Mouse (Mus musculus): Measurements from ENCODE around the gene Tpo. TPM values are rescaled to one million over a fixed set of nuclear protein-coding genes. Genes with fewer than 3 reads are reported as not detected.

Gene Tpo
- polyA plus RNA-seq, 1 experiment from 2014 or later, result not detected

GRCm38 (mm10) chr12:30160475-30160874, 28.1 kb upstream of the Tpo start:
- no peaks in the 10 kb centered on the region for H3K36me3 ChIP-seq (ENCODE audit: control insufficient read depth, insufficient read depth, low read length)
- H3K9ac ChIP-seq (replicated peaks; ENCODE audit: low read depth, low read length), result no peak overlapping the region
- H3K27me3 ChIP-seq (ENCODE audit: control insufficient read depth, insufficient read depth, low read length), result no peaks in the 10 kb centered on the region
- no peak overlapping the region for H3K4me2 ChIP-seq (replicated peaks; ENCODE audit: low read depth, low read length)
- ATAC-seq (ENCODE audit: insufficient number of reproducible peaks, insufficient read depth, low FRiP score, low read depth), result no peak
- no peak overlapping the region for H3K4me3 ChIP-seq (ENCODE audit: low read depth, low read length)
- no peaks in the 10 kb centered on the region for H3K9me3 ChIP-seq (ENCODE audit: control insufficient read depth, low read depth, low read length)
- H3K4me1 ChIP-seq (ENCODE audit: control insufficient read depth, insufficient read depth, low read length), result no peaks in the 10 kb centered on the region
- H3K27ac ChIP-seq (ENCODE audit: low read length), result no peak overlapping the region
- WGBS, result 76% methylated on average over 3 of the region's 3 CpGs

- 87% methylated on average over 8 of the region's 8 CpGs for WGBS
- H3K9ac ChIP-seq (replicated peaks; ENCODE audit: low read depth, low read length), result no peak overlapping the region
- ATAC-seq (ENCODE audit: insufficient number of reproducible peaks, insufficient read depth, low FRiP score, low read depth), result no peak
- H3K27me3 ChIP-seq (ENCODE audit: control insufficient read depth, insufficient read depth, low read length), result no peaks in the 10 kb centered on the region
- H3K36me3 ChIP-seq (ENCODE audit: control insufficient read depth, insufficient read depth, low read length), result no peaks in the 10 kb centered on the region
- H3K4me2 ChIP-seq (replicated peaks; ENCODE audit: low read depth, low read length), result no peak overlapping the region
- no peak overlapping the region for H3K4me3 ChIP-seq (ENCODE audit: low read depth, low read length)
- H3K4me1 ChIP-seq (ENCODE audit: control insufficient read depth, insufficient read depth, low read length), result no peaks in the 10 kb centered on the region
- no peaks in the 10 kb centered on the region for H3K9me3 ChIP-seq (ENCODE audit: control insufficient read depth, low read depth, low read length)
- no peak overlapping the region for H3K27ac ChIP-seq (ENCODE audit: low read length)
Observed at GRCm38 (mm10) chr12:30159788-30160187, 27.4 kb upstream of the Tpo start.

GRCm38 (mm10) chr12:30154079-30154673, 21.8 kb upstream of the Tpo start:
- no peaks in the 10 kb centered on the region for H3K36me3 ChIP-seq (ENCODE audit: control insufficient read depth, insufficient read depth, low read length)
- no peaks in the 10 kb centered on the region for H3K27me3 ChIP-seq (ENCODE audit: control insufficient read depth, insufficient read depth, low read length)
- ATAC-seq (ENCODE audit: insufficient number of reproducible peaks, insufficient read depth, low FRiP score, low read depth), result no peak
- no peaks in the 10 kb centered on the region for H3K4me1 ChIP-seq (ENCODE audit: control insufficient read depth, insufficient read depth, low read length)
- H3K4me2 ChIP-seq (replicated peaks; ENCODE audit: low read depth, low read length), result no peak overlapping the region
- no peaks in the 10 kb centered on the region for H3K9me3 ChIP-seq (ENCODE audit: control insufficient read depth, low read depth, low read length)
- 74% methylated on average over 7 of the region's 7 CpGs for WGBS
- H3K9ac ChIP-seq (replicated peaks; ENCODE audit: low read depth, low read length), result no peak overlapping the region
- no peak overlapping the region for H3K27ac ChIP-seq (ENCODE audit: low read length)
- no peak overlapping the region for H3K4me3 ChIP-seq (ENCODE audit: low read depth, low read length)

- 66% methylated on average over 3 of the region's 3 CpGs for WGBS
Observed at GRCm38 (mm10) chr12:30142085-30142484, 9.7 kb upstream of the Tpo start.

GRCm38 (mm10) chr12:30129411-30129716, 3.1 kb downstream of the Tpo start:
- Histone ChIP-seq H3K4me1 (ENCODE audit: control insufficient read depth, insufficient read depth, low read length) (no peaks in the 10 kb centered on the region), H3K36me3 (ENCODE audit: control insufficient read depth, insufficient read depth, low read length) (no peaks in the 10 kb centered on the region), H3K27ac (ENCODE audit: low read length) (no peak overlapping the region), H3K27me3 (ENCODE audit: control insufficient read depth, insufficient read depth, low read length) (no peaks in the 10 kb centered on the region), H3K4me3 (ENCODE audit: low read depth, low read length) (no peak overlapping the region), H3K4me2 (replicated peaks; ENCODE audit: low read depth, low read length) (no peak overlapping the region), H3K9ac (replicated peaks; ENCODE audit: low read depth, low read length) (no peak overlapping the region), H3K9me3 (ENCODE audit: control insufficient read depth, low read depth, low read length) (no peaks in the 10 kb centered on the region)
- no peak for ATAC-seq (ENCODE audit: insufficient number of reproducible peaks, insufficient read depth, low FRiP score, low read depth)
- WGBS, result 77% methylated on average over 6 of the region's 6 CpGs

More at GRCm38 (mm10) chr12:30142085-30142484, 9.7 kb upstream of the Tpo start:
- Histone ChIP-seq H3K27me3 (ENCODE audit: control insufficient read depth, insufficient read depth, low read length) (no peaks in the 10 kb centered on the region), H3K4me1 (ENCODE audit: control insufficient read depth, insufficient read depth, low read length) (no peaks in the 10 kb centered on the region), H3K27ac (ENCODE audit: low read length) (no peak overlapping the region), H3K4me2 (replicated peaks; ENCODE audit: low read depth, low read length) (no peak overlapping the region), H3K36me3 (ENCODE audit: control insufficient read depth, insufficient read depth, low read length) (no peaks in the 10 kb centered on the region), H3K9ac (replicated peaks; ENCODE audit: low read depth, low read length) (no peak overlapping the region), H3K4me3 (ENCODE audit: low read depth, low read length) (no peak overlapping the region), H3K9me3 (ENCODE audit: control insufficient read depth, low read depth, low read length) (no peaks in the 10 kb centered on the region)
- ATAC-seq (ENCODE audit: insufficient number of reproducible peaks, insufficient read depth, low FRiP score, low read depth), result no peak

- no peaks in the 10 kb centered on the region for H3K9me3 ChIP-seq (ENCODE audit: control insufficient read depth, low read depth, low read length)
- no peaks in the 10 kb centered on the region for H3K4me1 ChIP-seq (ENCODE audit: control insufficient read depth, insufficient read depth, low read length)
- no peak overlapping the region for H3K9ac ChIP-seq (replicated peaks; ENCODE audit: low read depth, low read length)
- H3K27ac ChIP-seq (ENCODE audit: low read length), result no peak overlapping the region
- H3K36me3 ChIP-seq (ENCODE audit: control insufficient read depth, insufficient read depth, low read length), result no peaks in the 10 kb centered on the region
- H3K27me3 ChIP-seq (ENCODE audit: control insufficient read depth, insufficient read depth, low read length), result no peaks in the 10 kb centered on the region
- H3K4me2 ChIP-seq (replicated peaks; ENCODE audit: low read depth, low read length), result no peak overlapping the region
- WGBS, result 68% methylated on average over 7 of the region's 7 CpGs
- no peak overlapping the region for H3K4me3 ChIP-seq (ENCODE audit: low read depth, low read length)
- no peak for ATAC-seq (ENCODE audit: insufficient number of reproducible peaks, insufficient read depth, low FRiP score, low read depth)
Observed at GRCm38 (mm10) chr12:30128561-30129410, 3.6 kb downstream of the Tpo start.

- no peak for ATAC-seq (ENCODE audit: insufficient number of reproducible peaks, insufficient read depth, low FRiP score, low read depth)
- Histone ChIP-seq H3K9me3 (ENCODE audit: control insufficient read depth, low read depth, low read length) (no peaks in the 10 kb centered on the region), H3K36me3 (ENCODE audit: control insufficient read depth, insufficient read depth, low read length) (no peaks in the 10 kb centered on the region), H3K4me3 (ENCODE audit: low read depth, low read length) (no peak overlapping the region), H3K27me3 (ENCODE audit: control insufficient read depth, insufficient read depth, low read length) (no peaks in the 10 kb centered on the region), H3K4me1 (ENCODE audit: control insufficient read depth, insufficient read depth, low read length) (no peaks in the 10 kb centered on the region), H3K9ac (replicated peaks; ENCODE audit: low read depth, low read length) (no peak overlapping the region), H3K27ac (ENCODE audit: low read length) (no peak overlapping the region), H3K4me2 (replicated peaks; ENCODE audit: low read depth, low read length) (no peak overlapping the region)
- 47% methylated on average over 7 of the region's 7 CpGs for WGBS
Observed at GRCm38 (mm10) chr12:30122347-30122746, 10.1 kb downstream of the Tpo start.

GRCm38 (mm10) chr12:30112271-30112670, 20.2 kb downstream of the Tpo start:
- no peak for ATAC-seq (ENCODE audit: insufficient number of reproducible peaks, insufficient read depth, low FRiP score, low read depth)
- no peak overlapping the region for H3K27ac ChIP-seq (ENCODE audit: low read length)
- no peak overlapping the region for H3K4me3 ChIP-seq (ENCODE audit: low read depth, low read length)
- 87% methylated on average over 2 of the region's 2 CpGs for WGBS
- H3K36me3 ChIP-seq (ENCODE audit: control insufficient read depth, insufficient read depth, low read length), result no peaks in the 10 kb centered on the region
- H3K4me2 ChIP-seq (replicated peaks; ENCODE audit: low read depth, low read length), result no peak overlapping the region
- H3K9me3 ChIP-seq (ENCODE audit: control insufficient read depth, low read depth, low read length), result no peaks in the 10 kb centered on the region
- no peak overlapping the region for H3K9ac ChIP-seq (replicated peaks; ENCODE audit: low read depth, low read length)
- H3K4me1 ChIP-seq (ENCODE audit: control insufficient read depth, insufficient read depth, low read length), result no peaks in the 10 kb centered on the region
- H3K27me3 ChIP-seq (ENCODE audit: control insufficient read depth, insufficient read depth, low read length), result no peaks in the 10 kb centered on the region

All from stomach, embryonic 14.5 days (tissue).